Mouse (Mus musculus) right cerebral cortex, postnatal 25 days (tissue): ENCODE measurements around the gene Six2.
"Not testable (repeated sequence)": the region's sequence is repeated elsewhere in the genome, so short reads cannot be mapped to it uniquely, and the experiment has no call there.

Experiments
- DNase-seq: peaks from one replicate; pipeline ENCODE4 v3.0.0; 2022

The Six2 gene

DNA sequence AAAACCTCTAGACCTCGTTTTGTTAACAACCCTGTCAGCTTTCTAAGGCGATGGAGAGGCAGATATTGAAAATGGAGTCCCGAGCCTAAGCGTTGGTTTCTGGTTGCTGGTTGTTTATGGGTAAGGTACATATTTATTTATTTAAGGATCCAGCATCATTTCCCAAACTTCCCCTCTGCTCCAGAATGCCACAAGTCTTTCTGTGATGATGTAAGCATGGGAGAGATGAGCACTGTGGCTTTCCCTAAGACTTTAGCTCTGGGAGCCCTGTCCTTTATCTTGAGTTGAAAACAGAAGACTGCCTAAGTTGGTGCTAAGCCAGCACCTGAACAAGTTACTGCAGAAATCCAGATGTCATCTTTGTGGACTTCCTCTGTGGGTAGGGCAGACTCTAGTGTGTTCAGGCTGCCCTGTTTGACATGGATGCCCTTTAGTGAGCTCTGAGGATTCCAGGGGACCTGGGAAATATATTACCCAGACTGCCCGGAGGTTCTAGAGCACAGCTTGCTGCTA lies 1.8 kb upstream of the Six2 start:
- DNase-seq: no peak

GRCm38 (mm10) chr17:85688911-85689806 lies 1.1 kb upstream of the Six2 start:
- DNase-seq: no peak

DNA sequence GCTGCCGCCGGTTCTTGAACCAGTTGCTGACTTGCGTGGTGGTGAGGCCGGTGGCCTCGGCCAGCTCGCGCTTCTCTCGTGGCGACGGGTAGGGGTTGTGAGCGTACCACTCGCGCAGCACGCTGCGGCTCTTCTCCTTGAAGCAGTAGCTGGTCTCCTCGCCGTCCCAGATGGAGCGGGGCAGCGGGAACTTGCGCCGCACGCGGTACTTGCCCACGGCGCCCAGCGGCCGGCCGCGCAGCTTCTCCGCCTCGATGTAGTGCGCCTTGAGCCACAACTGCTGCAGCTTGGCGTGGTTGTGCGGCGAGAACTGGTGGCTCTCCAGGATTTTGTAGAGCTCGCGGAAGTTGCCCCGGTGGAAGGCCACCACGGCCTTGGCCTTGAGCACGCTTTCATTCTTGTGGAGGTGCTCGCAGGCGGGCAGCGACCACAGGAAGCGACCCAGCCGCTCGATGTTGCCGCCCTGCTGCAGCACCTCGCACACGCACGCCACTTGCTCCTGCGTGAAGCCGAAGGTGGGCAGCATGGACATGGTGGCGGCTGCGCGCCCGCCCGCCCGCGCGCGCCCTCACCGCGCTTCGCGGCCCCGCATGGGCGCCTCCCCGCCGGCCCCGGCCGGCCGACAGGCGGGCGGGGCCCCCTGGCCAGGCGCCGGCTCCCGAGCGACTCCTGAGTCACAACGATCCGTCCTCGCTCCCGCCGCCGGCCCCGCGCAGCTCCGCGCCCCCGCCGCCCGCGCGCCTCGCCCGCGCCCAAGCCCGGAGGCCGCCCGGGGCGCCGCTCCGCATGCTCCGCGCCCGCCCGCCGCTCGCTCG lies 446 bp downstream of the Six2 start:
- no peak for DNase-seq

GRCm38 (mm10) chr17:85686476-85687420 lies 1.3 kb downstream of the Six2 start:
- no peak for DNase-seq

- no peak for DNase-seq
These were observed 2.3 kb downstream of the Six2 start for GRCm38 (mm10) chr17:85685689-85686281.

GRCm38 (mm10) chr17:85684841-85685688 lies 3.0 kb downstream of the Six2 start:
- no peak for DNase-seq

- not testable (repeated sequence) for DNase-seq
These were observed 3.6 kb downstream of the Six2 start for GRCm38 (mm10) chr17:85684436-85684835.

- no peak for DNase-seq
These were observed 4.1 kb downstream of the Six2 start for GRCm38 (mm10) chr17:85683984-85684307.

- no peak for DNase-seq
These were observed 4.7 kb downstream of the Six2 start for GRCm38 (mm10) chr17:85683111-85683983.

- DNase-seq: no peak
These were observed 5.8 kb downstream of the Six2 start for GRCm38 (mm10) chr17:85682181-85682710.

DNA sequence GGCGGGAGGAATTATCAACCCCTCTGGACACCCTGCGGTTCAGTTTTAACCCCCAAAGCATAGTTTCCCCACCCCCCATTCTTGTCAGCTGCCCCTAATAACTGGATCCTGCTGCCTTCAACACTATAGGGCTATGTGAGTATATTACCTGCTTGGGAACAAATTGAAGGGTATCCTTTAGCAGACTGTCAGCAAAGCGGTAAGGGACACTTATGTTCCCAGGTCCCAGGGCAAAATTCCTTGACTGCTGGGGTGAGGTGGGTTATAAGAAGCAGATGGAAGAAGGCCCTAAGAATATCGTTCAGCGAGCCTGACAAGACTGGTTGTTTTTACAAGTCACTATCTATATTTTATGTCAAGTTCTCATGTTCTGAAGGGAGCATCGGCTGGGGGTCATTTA lies 6.3 kb downstream of the Six2 start:
- no peak for DNase-seq

DNA sequence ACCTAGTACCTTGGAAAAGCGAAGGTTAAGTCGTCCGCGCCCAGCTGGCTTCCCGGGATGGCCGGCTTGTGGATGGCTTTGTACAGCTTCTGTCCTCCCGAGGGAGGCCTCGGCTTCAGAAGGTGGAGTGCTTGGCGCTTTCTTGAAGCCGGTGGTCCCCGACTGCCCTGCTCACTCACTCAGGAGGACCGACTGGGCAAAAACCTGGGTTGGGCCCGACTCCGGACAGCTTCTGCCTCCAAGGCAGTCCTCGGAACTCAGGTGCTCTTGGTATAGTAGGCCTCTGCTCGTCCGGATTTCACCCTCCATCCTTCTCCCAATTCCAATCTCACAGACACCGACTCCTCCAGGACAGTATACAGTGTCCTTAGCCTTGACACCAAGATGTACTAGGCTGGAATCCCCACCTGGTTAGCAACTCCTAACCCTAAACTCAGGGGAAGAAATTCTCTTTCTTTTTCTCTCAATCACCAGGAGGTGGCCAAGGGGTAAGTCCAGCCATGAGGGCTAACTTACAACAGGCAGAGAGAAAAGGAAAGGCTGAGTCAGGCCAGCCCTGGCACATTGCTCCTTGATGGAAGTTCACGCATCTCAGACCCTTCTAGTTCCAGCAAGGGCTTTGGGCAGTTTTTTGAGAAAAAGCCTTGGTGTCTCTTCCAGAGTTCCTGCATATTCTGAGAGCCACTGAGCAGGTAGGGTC lies 7.1 kb downstream of the Six2 start:
- DNase-seq: no peak

GRCm38 (mm10) chr17:85680116-85680850 lies 7.8 kb downstream of the Six2 start:
- no peak for DNase-seq

DNA sequence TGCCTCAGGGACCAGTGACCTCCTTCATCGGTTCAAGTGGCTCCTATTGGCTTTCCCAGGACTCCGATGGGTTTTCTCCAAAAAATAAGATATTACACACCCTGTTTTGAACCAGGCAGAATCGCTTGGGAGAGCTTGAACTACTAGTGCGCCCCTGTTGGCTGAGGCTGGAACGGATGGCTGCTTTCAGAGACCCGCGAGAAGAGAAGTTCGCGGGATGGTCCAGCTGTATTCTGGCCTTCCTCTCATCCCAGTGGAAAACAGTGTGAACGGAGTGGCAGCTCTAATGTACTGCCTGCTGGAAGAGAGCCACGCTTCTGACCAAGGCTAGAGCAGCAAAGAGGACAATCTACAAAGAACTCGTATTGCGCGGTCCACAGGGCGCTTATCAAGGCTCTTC lies 8.4 kb downstream of the Six2 start:
- DNase-seq: no peak

DNA sequence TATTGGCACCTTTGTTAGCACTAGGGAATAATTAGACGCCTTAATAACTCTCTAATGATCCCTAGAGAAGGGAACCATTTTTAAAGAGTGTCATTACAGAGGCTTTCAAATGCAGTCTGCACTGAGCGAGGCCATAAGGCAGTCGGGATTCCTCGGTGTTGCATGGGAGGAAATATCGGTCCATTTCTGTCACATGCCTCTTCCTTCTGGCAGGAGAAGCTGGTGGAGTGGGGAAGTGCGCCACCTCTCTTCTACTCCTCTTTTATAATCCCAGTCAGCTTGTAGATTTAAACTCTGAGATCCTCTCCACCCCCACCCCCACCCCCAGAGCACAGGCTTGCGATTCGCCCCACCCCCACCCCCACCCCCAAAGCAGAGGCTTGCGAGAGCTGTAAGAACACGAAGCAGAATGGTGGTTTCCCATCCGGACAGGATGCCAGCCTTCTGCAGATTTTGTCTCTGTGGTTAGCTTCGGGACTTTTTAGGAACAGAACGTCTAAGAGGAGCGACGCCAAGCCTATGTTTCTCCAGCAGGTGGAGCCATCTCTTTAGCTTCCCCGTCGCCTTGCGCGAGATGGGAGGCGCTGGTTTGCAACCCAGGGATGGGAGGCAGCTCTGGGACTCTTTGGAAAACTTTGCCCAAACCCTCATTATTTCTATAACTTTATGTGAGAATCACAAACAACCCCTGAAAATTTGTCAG lies 23.3 kb downstream of the Six2 start:
- peak; percentile 67 for DNase-seq

GRCm38 (mm10) chr17:85664202-85664601 lies 23.9 kb downstream of the Six2 start:
- no peak for DNase-seq

DNA sequence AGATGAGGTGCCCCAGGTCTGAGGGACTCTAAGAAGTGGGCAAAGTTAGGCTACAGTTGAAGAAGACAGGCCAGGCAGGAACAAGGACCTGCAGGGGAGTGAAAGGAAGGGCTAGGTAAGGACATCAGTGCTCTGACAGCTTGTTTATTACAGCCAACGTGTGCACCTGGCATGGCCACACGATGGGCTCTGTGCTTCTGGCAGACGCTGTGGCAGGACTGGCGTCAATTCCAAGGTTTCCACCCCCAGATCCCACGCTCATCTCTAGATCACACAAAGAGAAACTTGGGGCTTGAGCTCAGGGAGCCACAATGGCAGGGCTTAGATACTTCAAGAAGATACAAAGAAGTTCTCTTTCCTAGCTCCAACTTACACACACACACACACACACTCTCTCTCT lies 26.6 kb downstream of the Six2 start:
- DNase-seq: no peak

DNA sequence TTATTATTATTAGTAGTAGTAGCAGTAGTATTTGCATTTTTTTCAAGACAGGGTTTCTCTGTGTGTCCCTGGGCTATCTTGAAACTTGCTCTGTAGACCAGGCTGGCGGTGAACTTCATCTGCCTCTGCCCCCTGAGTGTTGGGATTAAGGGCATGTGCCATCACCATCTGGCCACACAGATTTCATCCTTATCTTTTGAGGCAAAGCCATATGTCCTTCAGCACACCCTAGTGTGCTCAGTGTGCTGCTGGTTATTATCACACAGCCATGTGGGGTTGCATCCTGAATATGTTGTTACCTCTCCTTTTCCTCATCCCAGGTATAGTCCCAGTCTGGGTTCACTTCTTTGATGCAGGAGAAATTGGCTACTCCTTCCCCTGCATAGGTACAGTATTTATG lies 28.1 kb downstream of the Six2 start:
- DNase-seq: no peak
